Mouse (Mus musculus): ENCODE results near the gene Tmem235.
"Not testable (repeated sequence)": the region's sequence is repeated elsewhere in the genome, so short reads cannot be mapped to it uniquely, and the experiment has no call there.

Gene Tmem235

DNA sequence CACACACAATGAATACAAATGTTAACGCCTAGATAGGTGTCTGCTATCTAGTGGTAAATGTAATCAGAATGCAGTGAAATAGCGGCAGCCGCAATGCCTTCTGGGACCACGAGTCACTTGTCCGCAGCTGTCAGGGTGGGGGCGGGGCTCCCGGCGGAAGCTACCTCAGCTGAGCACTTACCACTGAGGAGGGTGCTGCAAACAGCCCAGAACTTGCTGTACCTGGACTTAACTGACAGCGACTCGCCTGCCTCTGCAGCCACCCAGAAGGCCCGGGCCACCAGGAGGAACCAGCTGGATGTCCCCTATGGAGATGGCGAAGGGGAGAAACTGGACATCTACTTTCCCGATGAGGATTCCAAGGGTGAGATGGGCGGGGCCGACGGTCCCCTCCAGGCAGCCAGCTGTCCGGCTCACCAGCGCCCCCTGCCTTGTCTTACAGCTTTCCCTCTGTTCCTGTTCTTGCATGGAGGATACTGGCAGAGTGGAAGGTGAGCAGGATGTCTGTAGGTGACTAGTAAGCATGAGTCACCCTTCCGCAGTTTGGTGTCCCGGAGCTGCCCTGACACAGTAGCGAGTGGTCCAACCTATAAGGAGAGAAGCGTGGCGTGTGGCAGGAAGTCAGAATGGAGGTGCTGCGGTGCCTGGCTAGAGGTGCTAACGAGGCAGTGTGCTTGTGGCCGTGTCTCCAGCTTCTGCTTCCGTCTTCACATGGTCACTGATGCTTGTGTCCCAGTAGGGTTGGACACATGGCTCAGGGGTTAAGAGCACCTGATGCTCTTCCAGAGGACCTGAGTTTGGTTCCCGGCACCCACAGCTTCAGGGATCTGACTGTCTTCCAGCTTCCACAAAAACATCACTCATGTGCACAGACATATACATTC is 28.2 kb upstream of the Tmem235 start:
- DNase-seq (ENCODE audit: low spot score), result peak; percentile 74

- not testable (repeated sequence) for DNase-seq (ENCODE audit: low spot score)
Observed at GRCm38 (mm10) chr11:117833509-117833908, 27.0 kb upstream of the Tmem235 start.

- DNase-seq (ENCODE audit: low spot score), result no peak
Observed at GRCm38 (mm10) chr11:117834086-117834485, 26.5 kb upstream of the Tmem235 start.

- no peak for DNase-seq (ENCODE audit: low spot score)
Observed at GRCm38 (mm10) chr11:117836306-117836705, 24.2 kb upstream of the Tmem235 start.

DNA sequence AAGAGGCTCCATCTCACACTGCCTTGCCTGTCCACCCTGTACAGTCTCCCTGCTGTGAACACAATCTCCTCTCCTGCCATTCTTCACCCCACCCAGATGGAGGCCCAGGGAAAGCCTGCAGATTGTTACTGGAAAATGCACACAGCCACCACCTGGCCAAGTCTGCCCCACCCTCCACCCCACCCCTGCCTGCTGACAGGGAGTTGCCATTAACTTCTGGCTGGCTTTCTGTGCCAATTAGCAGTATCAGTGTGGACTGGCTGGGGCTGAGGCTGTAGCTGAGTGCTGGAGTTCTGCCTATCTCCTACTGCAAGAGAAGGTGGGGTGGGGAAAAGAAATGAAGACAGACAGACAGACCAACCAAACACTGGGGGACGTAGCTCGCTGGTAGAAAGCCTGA is 22.0 kb upstream of the Tmem235 start:
- no peak for DNase-seq (ENCODE audit: low spot score)

DNA sequence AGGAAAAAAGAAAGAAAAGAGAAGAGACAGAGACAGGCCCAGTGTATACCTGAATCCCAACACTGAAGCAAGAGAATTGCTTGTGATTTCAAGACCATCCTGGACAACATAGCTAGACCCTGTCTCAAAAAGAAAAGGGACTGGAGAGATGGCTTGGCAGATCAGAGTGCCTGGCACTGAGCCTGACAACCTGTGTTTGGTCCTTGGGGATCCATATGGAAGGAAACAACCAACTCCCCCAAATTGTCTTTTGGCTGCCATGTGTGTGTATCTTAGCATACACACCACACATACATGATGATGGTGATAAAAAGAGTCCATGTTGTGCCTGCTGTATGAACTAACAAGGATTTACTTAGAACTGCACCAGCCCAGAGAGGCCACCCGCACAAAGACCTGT is 21.5 kb upstream of the Tmem235 start:
- DNase-seq (ENCODE audit: low spot score), result no peak

- no peak for DNase-seq (ENCODE audit: low spot score)
Observed at GRCm38 (mm10) chr11:117840910-117841309, 19.6 kb upstream of the Tmem235 start.

GRCm38 (mm10) chr11:117843434-117843833 is 17.1 kb upstream of the Tmem235 start:
- DNase-seq (ENCODE audit: low spot score), result no peak

DNA sequence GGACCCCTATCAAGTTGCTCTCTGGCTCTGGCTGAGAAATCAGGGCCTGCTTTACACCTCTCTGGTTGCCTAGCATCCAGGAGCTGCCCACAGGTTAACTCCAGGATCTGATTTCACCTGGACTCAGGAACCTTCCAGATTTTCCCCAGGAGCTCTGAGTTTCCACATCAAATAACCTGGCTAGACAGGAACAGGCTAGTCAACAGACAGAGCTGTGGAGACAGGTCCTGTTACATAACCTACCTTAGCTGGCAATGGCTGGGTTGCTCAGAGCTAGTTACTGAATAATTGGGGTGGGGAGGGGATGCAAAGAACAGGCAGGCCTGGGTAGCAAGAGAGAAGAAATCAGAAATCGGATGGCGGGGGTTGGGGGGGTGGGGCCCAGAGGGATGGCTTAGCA is 15.6 kb upstream of the Tmem235 start:
- DNase-seq (ENCODE audit: low spot score), result no peak

GRCm38 (mm10) chr11:117845651-117846050 is 14.9 kb upstream of the Tmem235 start:
- DNase-seq (ENCODE audit: low spot score), result no peak

DNA sequence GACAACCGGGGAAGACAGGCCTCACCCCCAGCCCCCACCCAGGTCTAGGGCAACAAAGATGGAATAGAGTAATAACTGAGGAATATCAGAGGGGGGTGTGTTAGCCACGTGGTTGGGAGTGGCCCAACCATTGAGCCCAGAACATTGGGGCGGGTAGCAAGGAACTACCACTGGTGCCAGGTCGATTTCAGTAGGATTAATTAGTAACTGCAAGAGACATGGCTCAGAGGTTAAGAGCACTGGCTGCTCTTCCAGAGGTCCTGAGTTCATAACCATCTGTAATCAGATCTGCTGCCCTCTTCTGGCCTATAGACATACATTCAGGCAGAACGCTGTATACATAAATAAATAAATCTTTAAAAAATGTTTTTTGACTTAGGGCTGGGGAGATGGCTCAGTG is 13.9 kb upstream of the Tmem235 start:
- no peak for DNase-seq (ENCODE audit: low spot score)

DNA sequence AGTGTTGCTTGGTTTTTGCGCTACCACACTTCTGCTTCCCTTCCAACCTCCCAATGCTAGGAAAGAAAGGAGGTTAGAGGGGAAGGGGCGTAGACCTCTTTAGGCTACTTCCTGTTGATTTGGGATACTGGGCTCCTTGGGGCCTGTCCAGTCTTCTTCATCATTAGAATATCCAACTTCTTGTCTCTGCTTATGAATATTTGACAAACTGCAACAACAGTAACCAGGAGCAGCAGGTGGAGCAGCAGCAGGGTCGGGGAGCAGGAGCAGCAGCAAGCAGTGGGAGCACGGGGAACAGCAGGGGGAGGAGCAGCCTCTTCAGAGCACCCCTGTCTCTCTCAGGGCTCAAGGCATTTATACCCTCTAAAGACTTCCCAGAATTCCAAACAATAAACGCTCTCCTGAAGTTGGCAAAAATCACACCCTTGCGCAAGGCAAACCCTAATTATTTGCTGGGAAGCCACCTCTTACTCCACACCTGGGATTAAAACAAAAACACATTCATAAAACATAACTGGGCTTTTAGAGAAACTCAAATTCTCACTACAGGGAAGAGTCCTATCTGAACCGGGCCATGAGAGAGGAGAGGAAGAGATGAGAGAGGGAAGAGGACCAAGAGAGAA is 12.8 kb upstream of the Tmem235 start:
- no peak for DNase-seq (ENCODE audit: low spot score)

DNA sequence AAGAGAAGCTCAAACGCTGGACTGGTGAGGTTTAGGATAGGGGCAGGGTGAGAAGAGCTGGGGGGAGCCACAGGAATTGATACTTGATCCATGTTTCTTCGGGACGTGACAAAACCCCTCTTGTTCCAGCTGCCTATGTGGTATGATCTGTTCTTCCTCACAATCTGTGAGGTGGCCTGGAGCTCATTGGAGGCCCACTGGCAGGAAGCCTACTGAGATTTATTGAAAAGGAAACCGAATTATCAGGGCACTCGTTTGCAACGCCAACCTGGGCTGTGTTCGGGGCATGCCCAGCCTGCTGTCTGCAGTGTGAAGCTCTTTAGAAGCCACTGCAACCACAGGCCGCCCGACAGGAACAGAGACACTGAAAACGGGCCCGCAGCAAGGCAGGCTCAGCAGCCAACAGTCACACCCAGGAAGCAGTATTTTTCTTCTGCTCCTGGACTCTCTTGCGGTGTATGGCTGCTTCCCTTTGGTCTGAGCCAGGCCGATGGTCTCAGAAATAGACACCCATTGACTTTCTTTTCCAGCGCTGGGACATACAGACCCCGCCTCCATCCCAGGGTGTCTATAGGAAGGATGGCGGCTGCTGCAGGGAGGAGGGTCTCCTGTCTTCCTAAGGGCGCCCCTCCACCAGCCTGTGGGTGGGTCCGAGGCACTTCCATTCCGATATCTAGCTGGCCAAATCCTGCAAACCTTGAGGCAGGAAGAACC is 12.1 kb upstream of the Tmem235 start:
- peak; percentile 38 for DNase-seq (ENCODE audit: low spot score)

GRCm38 (mm10) chr11:117848985-117849671 is 11.4 kb upstream of the Tmem235 start, which contains the start of gene Birc5:
TSS of gene Birc5 (plus strand) at chr11:117849251.
- DNase-seq (ENCODE audit: low spot score), result peak; percentile 97

DNA sequence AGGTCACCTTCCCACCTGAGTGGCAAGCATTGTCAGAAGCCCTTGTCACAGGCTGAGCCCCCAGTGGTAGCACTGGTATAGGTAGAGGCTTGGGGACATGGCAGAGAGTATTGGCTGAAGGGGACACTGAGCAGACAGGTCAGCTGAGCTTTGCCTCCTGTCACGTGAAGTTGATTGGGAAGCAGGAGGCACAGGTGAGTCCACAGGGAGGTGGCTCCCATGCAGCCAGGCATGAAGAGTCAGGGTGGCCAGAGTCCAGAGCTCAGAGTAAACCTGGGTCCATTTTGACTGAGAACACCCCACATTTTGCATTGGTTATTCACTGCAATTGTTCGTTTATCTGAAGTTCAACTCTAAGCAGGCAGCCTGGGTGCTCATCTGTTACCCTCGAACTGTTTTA is 7.7 kb upstream of the Tmem235 start:
- DNase-seq (ENCODE audit: low spot score), result no peak

GRCm38 (mm10) chr11:117854241-117854640 is 6.3 kb upstream of the Tmem235 start:
- DNase-seq (ENCODE audit: low spot score), result no peak

DNA sequence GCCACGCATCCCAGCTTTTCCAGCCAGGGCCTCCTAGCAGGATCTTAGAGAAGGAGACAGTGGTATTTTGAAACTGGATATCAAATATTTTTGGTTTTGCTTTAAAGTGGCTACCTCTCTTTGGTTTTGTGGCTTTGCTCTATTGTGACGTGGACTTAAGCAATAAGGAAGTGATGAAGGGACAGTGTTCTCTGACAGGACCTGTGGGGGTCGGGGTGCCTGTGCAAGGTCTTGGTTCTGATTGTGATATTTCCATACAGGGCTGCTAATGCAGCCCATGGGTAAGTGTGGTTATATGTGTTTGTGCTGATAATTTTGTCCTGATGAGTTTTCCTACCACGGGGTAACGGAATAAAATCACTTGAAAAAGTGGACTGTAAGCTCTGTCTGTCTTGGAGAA is 5.2 kb upstream of the Tmem235 start:
- DNase-seq (ENCODE audit: low spot score), result no peak

- no peak for DNase-seq (ENCODE audit: low spot score)
Observed at GRCm38 (mm10) chr11:117855975-117856374, 4.6 kb upstream of the Tmem235 start.

GRCm38 (mm10) chr11:117857462-117857861 is 3.1 kb upstream of the Tmem235 start:
- no peak for DNase-seq (ENCODE audit: low spot score)

- DNase-seq (ENCODE audit: low spot score), result no peak
Observed at GRCm38 (mm10) chr11:117858392-117858791, 2.2 kb upstream of the Tmem235 start.

- DNase-seq (ENCODE audit: low spot score), result no peak
Observed at GRCm38 (mm10) chr11:117863174-117863856, 2.8 kb downstream of the Tmem235 start.

DNA sequence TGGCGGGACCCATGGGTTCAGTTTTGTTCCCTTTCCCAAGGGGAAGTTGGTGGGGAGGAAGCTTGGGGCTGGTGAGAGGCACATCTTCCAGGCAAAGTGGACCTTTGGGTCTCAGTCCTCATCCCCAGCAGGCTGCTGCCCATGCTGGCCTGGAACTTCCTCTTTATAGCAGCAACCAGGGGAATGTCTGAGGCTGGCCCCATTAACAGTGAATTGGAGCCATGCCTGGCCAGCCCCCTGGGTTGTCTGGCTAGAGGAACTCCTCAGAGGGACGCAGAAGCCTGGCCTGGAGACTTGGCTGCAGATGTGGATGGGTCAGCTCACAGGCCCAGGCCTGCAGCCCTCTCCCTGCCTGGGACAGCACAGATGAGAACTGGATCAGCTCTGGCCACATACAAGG is 4.3 kb downstream of the Tmem235 start:
- DNase-seq (ENCODE audit: low spot score), result no peak
